Mouse (Mus musculus) ES-E14 (cell line): ENCODE data around the gene Tldc2.

Source experiments
- HCFC1 ChIP-seq: IDR thresholded peaks from 2 replicates; pipeline ENCODE4 v1.6.1; 2012; ENCODE audit warnings: low read length, inconsistent platforms, borderline replicate concordance; ENCODE audit not compliant: insufficient read depth
- ZNF384 ChIP-seq: IDR thresholded peaks from 2 replicates; pipeline ENCODE4 v1.6.1; 2012; ENCODE audit warnings: low read depth, low read length, inconsistent platforms

- TF ChIP-seq HCFC1: no peak
- no peak for TF ChIP-seq ZNF384
Measured at GRCm38 (mm10) chr2:157054297-157054696, 32.6 kb upstream of the Tldc2 start.
